Mouse (Mus musculus): ENCODE results near the gene Grhl3. TPM values are rescaled to one million over a fixed set of nuclear protein-coding genes. Genes with fewer than 3 reads are reported as not detected.

Grhl3 gene
- polyA plus RNA-seq, 1 experiment from 2014 or later, result 6.8 TPM

DNA sequence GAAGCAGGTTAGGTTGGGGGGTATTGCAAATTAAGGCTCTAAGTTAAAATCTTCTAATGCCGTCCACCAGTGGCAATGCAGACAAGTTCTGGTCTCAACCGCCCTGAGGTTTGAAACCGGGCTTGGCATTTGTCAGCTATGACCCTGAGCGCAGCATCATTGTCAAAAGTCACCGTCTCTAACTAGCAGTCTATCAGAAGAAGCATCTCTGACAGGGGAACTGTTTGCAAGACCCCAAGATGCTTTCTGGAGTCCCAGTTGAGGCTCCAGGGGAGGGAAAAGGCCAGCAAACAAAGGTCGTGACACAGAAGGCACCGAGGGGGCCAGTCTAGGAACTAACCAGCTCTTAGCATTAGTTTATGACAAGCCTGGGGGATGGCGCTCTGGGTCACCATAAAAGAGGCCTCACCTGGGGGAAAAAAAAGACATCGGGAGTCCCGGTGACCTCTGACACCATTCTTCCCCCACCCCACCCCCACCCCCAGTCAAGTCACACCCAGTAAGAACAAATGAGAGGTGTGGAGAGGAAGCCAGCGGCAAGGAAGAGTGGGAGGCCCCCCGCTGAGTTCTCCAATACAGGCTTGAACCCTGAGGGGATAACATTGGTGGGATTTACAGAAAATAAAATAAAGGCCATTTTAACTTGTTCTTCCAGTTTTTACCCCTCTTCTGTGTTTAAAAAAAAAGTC, 7.9 kb upstream of the Grhl3 start:
- H3K27ac ChIP-seq (ENCODE audit: low read length), result no peak overlapping the region
- H3K36me3 ChIP-seq (ENCODE audit: control insufficient read depth, insufficient read depth), result no peaks in the 10 kb centered on the region
- no peak overlapping the region for H3K4me2 ChIP-seq (ENCODE audit: low read depth, low read length)
- no peak overlapping the region for H3K9ac ChIP-seq (ENCODE audit: low read length)
- WGBS, result 47% methylated on average over 12 of the region's 12 CpGs
- H3K9me3 ChIP-seq (replicated peaks; ENCODE audit: control insufficient read depth, low read length), result no peaks in the 10 kb centered on the region
- H3K4me3 ChIP-seq (ENCODE audit: low read length), result no peak overlapping the region
- H3K27me3 ChIP-seq (ENCODE audit: control insufficient read depth, insufficient read depth, low read length), result peaks cover 4% of the 10 kb centered on the region; the same call in 1 of the 2 replicates
- H3K4me1 ChIP-seq (ENCODE audit: control insufficient read depth, insufficient read depth, low read length), result no peaks in the 10 kb centered on the region
- ATAC-seq (replicated peaks; ENCODE audit: extremely low read depth, insufficient read depth, low FRiP score), result no peak

DNA sequence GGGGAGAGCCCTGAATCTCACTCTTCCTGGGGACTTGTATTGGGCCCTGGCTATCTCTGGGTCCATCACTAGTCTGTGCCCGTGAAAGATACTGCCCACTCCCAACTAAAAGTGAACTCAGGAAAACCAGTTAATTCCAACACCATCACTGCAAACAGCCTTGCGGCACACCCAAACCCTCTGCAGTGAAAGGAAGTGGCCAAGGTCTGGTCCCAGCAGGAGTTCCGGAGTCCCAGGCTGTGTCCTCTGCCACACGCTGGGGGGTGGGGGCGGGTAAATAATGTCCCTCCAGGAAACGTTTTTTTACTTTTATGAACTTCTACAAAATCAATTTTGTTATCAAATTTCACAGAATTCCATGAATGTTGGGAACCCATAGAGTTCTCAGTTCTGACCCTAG, 6.3 kb upstream of the Grhl3 start:
- 49% methylated on average over 6 of the region's 6 CpGs for WGBS
- H3K4me3 ChIP-seq (ENCODE audit: low read length), result no peak overlapping the region
- H3K4me2 ChIP-seq (ENCODE audit: low read depth, low read length), result no peak overlapping the region
- no peak overlapping the region for H3K27ac ChIP-seq (ENCODE audit: low read length)
- H3K4me1 ChIP-seq (ENCODE audit: control insufficient read depth, insufficient read depth, low read length), result no peaks in the 10 kb centered on the region
- peaks cover 4% of the 10 kb centered on the region; the same call in 1 of the 2 replicates for H3K27me3 ChIP-seq (ENCODE audit: control insufficient read depth, insufficient read depth, low read length)
- H3K9me3 ChIP-seq (replicated peaks; ENCODE audit: control insufficient read depth, low read length), result no peaks in the 10 kb centered on the region
- H3K36me3 ChIP-seq (ENCODE audit: control insufficient read depth, insufficient read depth), result no peaks in the 10 kb centered on the region
- ATAC-seq (replicated peaks; ENCODE audit: extremely low read depth, insufficient read depth, low FRiP score), result no peak
- H3K9ac ChIP-seq (ENCODE audit: low read length), result no peak overlapping the region

DNA sequence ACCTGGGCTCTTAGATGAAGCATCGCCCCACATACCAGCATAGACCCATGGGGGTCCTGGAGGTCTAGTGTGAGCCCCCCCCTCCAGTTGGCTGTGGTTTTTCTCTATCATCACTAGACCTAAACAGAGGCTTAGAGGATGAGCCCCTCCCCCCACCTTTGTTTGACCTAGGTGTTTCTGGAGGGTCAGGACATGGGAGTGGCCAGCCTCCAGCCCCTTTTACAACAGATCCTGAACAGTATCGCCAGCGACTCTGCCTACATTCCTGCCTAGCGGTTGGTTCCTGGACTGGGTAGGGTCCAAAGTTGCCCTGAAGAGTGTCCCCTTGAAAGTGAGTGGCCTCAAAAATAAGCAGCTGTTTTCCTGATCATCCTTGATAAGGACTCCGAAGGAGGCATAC, 5.1 kb upstream of the Grhl3 start:
- no peaks in the 10 kb centered on the region for H3K9me3 ChIP-seq (replicated peaks; ENCODE audit: control insufficient read depth, low read length)
- H3K27ac ChIP-seq (ENCODE audit: low read length), result no peak overlapping the region
- no peaks in the 10 kb centered on the region for H3K36me3 ChIP-seq (ENCODE audit: control insufficient read depth, insufficient read depth)
- WGBS, result 74% methylated on average over 5 of the region's 5 CpGs
- H3K4me3 ChIP-seq (ENCODE audit: low read length), result no peak overlapping the region
- H3K27me3 ChIP-seq (ENCODE audit: control insufficient read depth, insufficient read depth, low read length), result peaks cover 7% of the 10 kb centered on the region; the same call in 1 of the 2 replicates
- ATAC-seq (replicated peaks; ENCODE audit: extremely low read depth, insufficient read depth, low FRiP score), result no peak
- no peak overlapping the region for H3K4me2 ChIP-seq (ENCODE audit: low read depth, low read length)
- peaks cover 5% of the 10 kb centered on the region; the same call in 1 of the 2 replicates for H3K4me1 ChIP-seq (ENCODE audit: control insufficient read depth, insufficient read depth, low read length)
- no peak overlapping the region for H3K9ac ChIP-seq (ENCODE audit: low read length)

DNA sequence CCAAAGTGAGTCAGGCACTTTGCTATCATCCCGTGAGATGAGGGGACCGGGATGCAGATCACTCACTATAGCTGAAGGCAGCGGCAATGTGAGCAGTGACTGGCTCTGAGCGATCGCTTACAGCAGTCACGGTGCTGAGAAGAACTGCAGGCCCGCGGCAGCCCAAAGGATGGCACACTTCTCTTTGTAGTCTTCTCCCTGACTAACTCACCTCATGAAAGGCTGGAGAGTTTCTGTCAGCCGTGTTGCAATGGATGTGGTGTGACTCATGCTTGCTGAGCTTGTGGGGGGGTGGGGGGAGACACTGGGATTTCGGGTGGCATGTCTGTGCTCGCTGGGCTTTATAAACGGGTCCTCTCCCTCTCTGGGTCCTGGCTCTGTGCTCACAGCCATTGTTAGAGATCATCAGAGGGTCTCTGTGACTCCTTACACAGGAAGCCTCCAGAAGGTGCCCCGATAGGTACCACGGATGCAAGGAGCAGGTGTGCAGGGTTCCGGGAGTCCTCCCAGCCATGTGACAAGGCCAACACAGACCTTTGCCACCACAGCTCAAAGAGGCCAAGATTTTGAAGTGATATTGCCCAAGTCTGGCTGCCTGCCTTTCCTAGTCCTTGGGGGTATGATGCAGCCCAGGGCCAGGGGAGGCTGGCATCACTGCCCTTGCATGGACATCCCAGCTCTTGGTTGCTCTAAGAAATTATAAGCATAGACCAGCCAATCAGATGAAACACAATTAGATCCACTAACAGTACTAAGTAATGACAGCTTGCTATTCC, 2.1 kb upstream of the Grhl3 start:
- Histone ChIP-seq H3K4me2 (ENCODE audit: low read depth, low read length) (no peak overlapping the region), H3K4me1 (ENCODE audit: control insufficient read depth, insufficient read depth, low read length) (peaks cover 29% of the 10 kb centered on the region), H3K27ac (ENCODE audit: low read length) (no peak overlapping the region), H3K4me3 (ENCODE audit: low read length) (no peak overlapping the region), H3K9ac (ENCODE audit: low read length) (no peak overlapping the region), H3K36me3 (ENCODE audit: control insufficient read depth, insufficient read depth) (no peaks in the 10 kb centered on the region), H3K9me3 (replicated peaks; ENCODE audit: control insufficient read depth, low read length) (no peaks in the 10 kb centered on the region), H3K27me3 (ENCODE audit: control insufficient read depth, insufficient read depth, low read length) (peaks cover 7% of the 10 kb centered on the region; the same call in 1 of the 2 replicates)
- 58% methylated on average over 15 of the region's 15 CpGs for WGBS
- no peak for ATAC-seq (replicated peaks; ENCODE audit: extremely low read depth, insufficient read depth, low FRiP score)

DNA sequence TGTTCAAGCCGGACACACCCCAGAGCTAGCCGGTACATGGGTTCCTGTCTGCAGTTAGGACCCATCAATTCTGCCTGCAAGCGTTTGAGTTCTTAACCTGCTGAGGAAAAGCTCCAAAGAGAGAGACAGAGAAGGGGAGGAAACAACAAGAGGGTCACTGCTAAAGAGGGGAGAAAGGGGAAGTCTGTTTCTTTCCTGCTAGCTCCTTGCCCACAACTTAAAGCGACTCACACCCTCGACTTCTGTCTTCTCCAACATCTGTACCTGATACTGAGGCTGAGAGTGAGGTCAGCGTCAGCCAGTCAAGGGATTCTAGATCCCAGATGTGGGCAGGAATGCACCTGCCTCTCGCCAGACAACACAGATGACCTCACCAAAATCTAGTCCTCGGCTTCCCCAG, 1.2 kb downstream of the Grhl3 start:
- 38% methylated on average over 8 of the region's 8 CpGs for WGBS
- ATAC-seq (replicated peaks; ENCODE audit: extremely low read depth, insufficient read depth, low FRiP score), result no peak
- H3K27ac ChIP-seq (ENCODE audit: low read length), result peak overlapping the region; percentile 85
- H3K4me2 ChIP-seq (ENCODE audit: low read depth, low read length), result peak overlapping the region; percentile 79
- peak overlapping the region; percentile 53 for H3K4me3 ChIP-seq (ENCODE audit: low read length)
- peak overlapping the region; percentile 75 for H3K9ac ChIP-seq (ENCODE audit: low read length)
- no peaks in the 10 kb centered on the region for H3K36me3 ChIP-seq (ENCODE audit: control insufficient read depth, insufficient read depth)
- H3K27me3 ChIP-seq (ENCODE audit: control insufficient read depth, insufficient read depth, low read length), result peaks cover 7% of the 10 kb centered on the region; the same call in 1 of the 2 replicates
- H3K9me3 ChIP-seq (replicated peaks; ENCODE audit: control insufficient read depth, low read length), result no peaks in the 10 kb centered on the region
- peaks cover 60% of the 10 kb centered on the region for H3K4me1 ChIP-seq (ENCODE audit: control insufficient read depth, insufficient read depth, low read length)

DNA sequence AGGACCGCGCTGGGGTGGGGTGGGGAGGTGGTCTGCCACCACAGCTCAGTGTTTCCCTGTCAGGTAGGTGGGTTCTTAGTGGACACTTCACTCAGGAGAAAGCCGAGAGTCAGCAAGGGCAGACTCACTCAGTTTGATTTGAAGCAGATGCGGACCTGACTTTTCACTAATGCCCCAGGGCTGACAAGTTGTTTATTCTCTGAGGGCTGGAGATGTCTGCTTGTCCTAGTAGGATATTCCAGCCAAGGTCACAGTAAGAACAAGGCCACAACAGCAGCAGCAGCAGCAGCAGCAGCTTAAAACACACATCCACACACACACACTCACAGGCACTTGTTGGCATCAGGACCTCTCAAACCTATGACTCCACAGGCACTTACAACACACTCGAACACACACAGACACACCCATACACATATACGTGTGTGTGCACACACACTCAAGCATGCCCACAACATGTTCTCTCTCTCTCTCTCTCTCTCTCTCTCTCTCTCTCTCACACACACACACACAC, 2.3 kb downstream of the Grhl3 start:
- Histone ChIP-seq H3K27me3 (ENCODE audit: control insufficient read depth, insufficient read depth, low read length) (peaks cover 7% of the 10 kb centered on the region; the same call in 1 of the 2 replicates), H3K4me2 (ENCODE audit: low read depth, low read length) (peak overlapping the region; percentile 79), H3K4me1 (ENCODE audit: control insufficient read depth, insufficient read depth, low read length) (peaks cover 71% of the 10 kb centered on the region), H3K36me3 (ENCODE audit: control insufficient read depth, insufficient read depth) (no peaks in the 10 kb centered on the region), H3K9ac (ENCODE audit: low read length) (peak overlapping the region; percentile 69), H3K4me3 (ENCODE audit: low read length) (peak overlapping the region; percentile 46; the same call in 1 of the 2 replicates), H3K9me3 (replicated peaks; ENCODE audit: control insufficient read depth, low read length) (no peaks in the 10 kb centered on the region), H3K27ac (ENCODE audit: low read length) (peak overlapping the region; percentile 85)
- WGBS, result 47% methylated on average over 6 of the region's 6 CpGs
- no peak for ATAC-seq (replicated peaks; ENCODE audit: extremely low read depth, insufficient read depth, low FRiP score)

DNA sequence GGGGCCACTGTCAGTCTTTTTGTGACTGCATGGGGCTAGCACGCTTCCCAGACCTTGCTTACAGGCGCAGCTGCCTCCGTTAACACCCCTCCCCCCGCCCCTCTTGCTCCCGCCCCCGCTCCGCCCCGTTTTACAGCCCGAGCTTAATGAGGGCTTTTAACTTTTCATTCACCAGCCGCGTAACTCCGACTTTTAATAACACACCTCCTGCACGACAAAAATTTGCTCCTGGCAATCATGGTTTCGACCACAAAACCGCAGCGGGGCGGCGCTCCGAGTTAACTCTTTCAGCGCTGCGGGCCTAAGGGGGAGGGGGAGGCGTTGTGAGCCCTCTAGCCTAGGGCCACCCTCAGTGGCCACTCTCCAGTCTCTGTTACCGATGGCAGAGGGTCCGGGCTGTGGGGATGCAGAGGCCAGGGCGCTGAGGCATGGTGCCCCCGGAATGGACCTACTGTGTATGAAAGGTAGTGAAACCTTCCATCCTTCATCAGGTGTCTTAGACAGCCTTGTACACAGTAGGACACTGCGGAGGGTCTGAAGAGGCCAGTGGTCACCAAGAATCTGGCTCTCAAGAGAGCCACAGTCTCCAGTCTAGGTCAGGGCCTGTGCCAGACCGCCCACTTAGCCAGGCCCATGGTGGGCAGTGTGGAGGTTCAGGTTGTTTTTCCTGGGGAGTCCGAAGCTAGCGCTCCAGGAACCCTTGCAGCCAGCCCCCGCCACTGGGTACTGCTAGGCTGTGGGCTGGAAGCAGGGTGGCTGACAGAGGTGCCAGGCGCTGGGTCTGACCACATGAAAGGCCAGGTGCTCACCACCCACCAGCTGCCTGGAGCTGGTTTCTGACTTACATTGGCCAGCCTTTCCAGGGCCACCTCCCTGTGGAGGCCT, 3.0 kb downstream of the Grhl3 start:
- peak overlapping the region; percentile 79 for H3K4me2 ChIP-seq (ENCODE audit: low read depth, low read length)
- H3K9me3 ChIP-seq (replicated peaks; ENCODE audit: control insufficient read depth, low read length), result no peaks in the 10 kb centered on the region
- ATAC-seq (replicated peaks; ENCODE audit: extremely low read depth, insufficient read depth, low FRiP score), result peak; percentile 26; the same call in 1 of the 2 replicates
- H3K27ac ChIP-seq (ENCODE audit: low read length), result peak overlapping the region; percentile 85
- peaks cover 76% of the 10 kb centered on the region for H3K4me1 ChIP-seq (ENCODE audit: control insufficient read depth, insufficient read depth, low read length)
- peaks cover 7% of the 10 kb centered on the region; the same call in 1 of the 2 replicates for H3K27me3 ChIP-seq (ENCODE audit: control insufficient read depth, insufficient read depth, low read length)
- 12% methylated on average over 32 of the region's 32 CpGs for WGBS
- H3K36me3 ChIP-seq (ENCODE audit: control insufficient read depth, insufficient read depth), result no peaks in the 10 kb centered on the region
- H3K9ac ChIP-seq (ENCODE audit: low read length), result peak overlapping the region; percentile 69
- H3K4me3 ChIP-seq (ENCODE audit: low read length), result peak overlapping the region; percentile 46

DNA sequence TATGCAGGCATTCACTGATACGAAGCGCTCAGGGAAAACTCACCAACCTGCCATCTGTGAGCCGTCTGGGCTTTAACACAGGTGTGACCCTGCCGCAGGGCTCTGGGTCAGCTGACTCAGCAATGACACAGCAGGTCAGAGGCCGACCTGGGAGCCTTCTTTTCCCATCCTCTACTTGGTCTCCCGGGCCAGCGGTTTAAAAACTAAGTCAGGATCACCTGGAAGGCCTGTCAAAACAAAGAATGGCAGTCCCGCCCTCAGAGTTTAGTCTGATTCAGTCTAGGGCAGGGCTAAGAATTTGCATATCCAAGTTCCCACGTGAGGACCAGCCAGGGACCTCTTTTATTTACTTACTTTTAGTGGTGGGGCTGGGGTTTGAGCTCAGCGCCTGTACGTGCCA, 4.2 kb downstream of the Grhl3 start:
- Histone ChIP-seq H3K9ac (ENCODE audit: low read length) (peak overlapping the region; percentile 69), H3K36me3 (ENCODE audit: control insufficient read depth, insufficient read depth) (no peaks in the 10 kb centered on the region), H3K27ac (ENCODE audit: low read length) (peak overlapping the region; percentile 85), H3K4me1 (ENCODE audit: control insufficient read depth, insufficient read depth, low read length) (peaks cover 85% of the 10 kb centered on the region), H3K27me3 (ENCODE audit: control insufficient read depth, insufficient read depth, low read length) (peaks cover 7% of the 10 kb centered on the region; the same call in 1 of the 2 replicates), H3K4me2 (ENCODE audit: low read depth, low read length) (peak overlapping the region; percentile 79), H3K4me3 (ENCODE audit: low read length) (no peak overlapping the region), H3K9me3 (replicated peaks; ENCODE audit: control insufficient read depth, low read length) (no peaks in the 10 kb centered on the region)
- no peak for ATAC-seq (replicated peaks; ENCODE audit: extremely low read depth, insufficient read depth, low FRiP score)
- 19% methylated on average over 11 of the region's 11 CpGs for WGBS

Measured in heart, embryonic 16.5 days (tissue).